Mouse (Mus musculus): ENCODE results near the gene Krt6b. TPM values are rescaled to one million over a fixed set of nuclear protein-coding genes. Genes with fewer than 3 reads are reported as not detected.

Gene Krt6b
- total RNA-seq, 2 experiments from 2014 or later, result not detected

Small RNA genes lying within 50 kb of the gene (microRNA-seq; reads per million reads assigned to microRNA genes)
- 0 reads per million in 2 experiments for gene Gm44323 (ENCODE audit: borderline number of aligned reads in 2 of 2)
- 0 reads per million in 2 experiments for gene Gm44342 (ENCODE audit: borderline number of aligned reads in 2 of 2)
- 0 reads per million in 2 experiments for gene Gm44383 (ENCODE audit: borderline number of aligned reads in 2 of 2)
- 0 reads per million in 2 experiments for gene Gm44479 (ENCODE audit: borderline number of aligned reads in 2 of 2)

Other genes with a start within 250 kb of the Krt6b start
- gene Krt87, start 241.5 kb downstream of the Krt6b start, total RNA-seq (2021), result not detected
- not detected for gene Krt88, start 232.5 kb downstream of the Krt6b start, total RNA-seq (2021)
- gene Krt81, start 216.5 kb downstream of the Krt6b start, total RNA-seq (2021), result not detected
- not detected for gene Krt86, start 206.8 kb downstream of the Krt6b start, total RNA-seq (2021)
- gene Krt83, start 188.8 kb downstream of the Krt6b start, total RNA-seq (2021), result not detected
- not detected for gene Gm49425, start 163.0 kb downstream of the Krt6b start, total RNA-seq (2021)
- gene Krt84, start 147.5 kb downstream of the Krt6b start, total RNA-seq (2021), result not detected
- gene Krt82, start 129.6 kb downstream of the Krt6b start, total RNA-seq (2021), result not detected
- gene Krt90, start 117.3 kb downstream of the Krt6b start, total RNA-seq (2021), result not detected
- not detected for gene Krt75, start 106.4 kb downstream of the Krt6b start, total RNA-seq (2021)
- not detected for gene Gm5414, start 52.1 kb downstream of the Krt6b start, total RNA-seq (2021)
- gene Gm5478, start 32.9 kb downstream of the Krt6b start, total RNA-seq (2021), result not detected
- gene Krt6a, start 14.0 kb upstream of the Krt6b start, total RNA-seq (2021), result not detected
- gene Krt5, start 32.6 kb upstream of the Krt6b start, total RNA-seq (2021), result not detected
- gene Krt71, start 62.8 kb upstream of the Krt6b start, total RNA-seq (2021), result not detected
- not detected for gene Krt72, start 106.2 kb upstream of the Krt6b start, total RNA-seq (2021)
- not detected for gene Krt73, start 122.1 kb upstream of the Krt6b start, total RNA-seq (2021)
- not detected for gene Krt2, start 137.9 kb upstream of the Krt6b start, total RNA-seq (2021)
- gene Krt1, start 170.5 kb upstream of the Krt6b start, total RNA-seq (2021), result not detected
- gene Krt77, start 189.4 kb upstream of the Krt6b start, total RNA-seq (2021), result not detected
- gene Krt76, start 212.6 kb upstream of the Krt6b start, total RNA-seq (2021), result not detected
- not detected for gene Krt4, start 244.4 kb upstream of the Krt6b start, total RNA-seq (2021)

Measured in heart, postnatal 36 days (tissue).